Mouse (Mus musculus) stomach, embryonic 15.5 days (tissue): ENCODE data around the gene Nipbl. TPM values are rescaled to one million over a fixed set of nuclear protein-coding genes. Genes with fewer than 3 reads are reported as not detected.

Source experiments
- ATAC-seq: fragments of 200-750 bp; cut with Nextera tagmentation; 2 replicates; pipeline ENCODE4 v1.8.0; 2017; ENCODE audit warnings: low read depth, moderate number of reproducible peaks, moderate TSS enrichment; ENCODE audit not compliant: insufficient read depth, low FRiP score
- H3K27ac ChIP-seq: fragments of 300-500 bp; sonication (generic); 2 replicates; pipeline ENCODE4 v1.5.1; 2015; ENCODE audit warnings: mild to moderate bottlenecking, inconsistent platforms
- H3K27me3 ChIP-seq: fragments of 300-500 bp; sonication (generic); replicated peaks from 2 replicates; pipeline ENCODE4 v1.6.1; 2015; ENCODE audit warnings: inconsistent platforms
- H3K36me3 ChIP-seq: fragments of 300-500 bp; sonication (generic); 2 replicates; pipeline ENCODE4 v1.6.1; 2015; ENCODE audit warnings: inconsistent platforms
- H3K4me1 ChIP-seq: fragments of 300-500 bp; sonication (generic); 2 replicates; pipeline ENCODE4 v1.6.1; 2015; ENCODE audit warnings: inconsistent platforms
- H3K4me2 ChIP-seq: fragments of 300-500 bp; sonication (generic); 2 replicates; pipeline ENCODE4 v1.6.1; 2015; ENCODE audit warnings: mild to moderate bottlenecking, inconsistent platforms
- H3K4me3 ChIP-seq: fragments of 300-500 bp; sonication (generic); replicated peaks from 2 replicates; pipeline ENCODE4 v1.5.1; 2015; ENCODE audit warnings: inconsistent platforms
- H3K9ac ChIP-seq: fragments of 300-500 bp; sonication (generic); 2 replicates; pipeline ENCODE4 v1.6.1; 2015; ENCODE audit warnings: inconsistent platforms
- H3K9me3 ChIP-seq: fragments of 300-500 bp; sonication (generic); 2 replicates; pipeline ENCODE4 v1.6.1; 2016; ENCODE audit warnings: inconsistent platforms
- WGBS: fragments of 180-500 bp; shearing (Covaris S2); methylation state at CpG from one replicate; pipeline ENCODE4 v1.1.7; 2015; 5-methylcytosine and 5-hydroxymethylcytosine counted together
- polyA plus RNA-seq: library from polyadenylated mRNA; unstranded; fragments of >200 nt; fragmentation: Nextera tagmentation; extraction: Ambion mirVana; gene quantifications from 2 replicates; pipeline ENCODE4 v1.2.1, GENCODE M21; 2015

The Nipbl gene
- polyA plus RNA-seq, 1 experiment from 2014 or later = 16.6 TPM

DNA sequence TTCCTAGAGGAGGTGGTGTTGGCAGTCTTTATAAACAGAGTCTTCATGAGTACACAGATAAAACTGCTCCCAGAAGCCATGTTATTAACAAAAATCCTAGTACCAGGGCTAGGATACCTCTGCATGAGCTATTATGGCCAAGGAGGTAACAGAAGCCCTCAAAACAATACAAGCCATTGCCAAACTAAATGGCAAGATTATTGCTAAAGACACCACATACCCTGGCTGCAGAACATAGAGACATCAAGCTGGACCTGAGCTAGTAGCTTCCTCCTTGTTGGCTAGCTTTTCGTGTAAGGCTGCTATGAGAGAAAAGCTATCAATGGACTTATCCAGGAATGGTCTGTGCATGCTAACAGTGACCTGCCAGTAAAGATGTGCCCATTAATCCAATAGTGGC lies 32.4 kb downstream of the Nipbl start:
- Histone ChIP-seq H3K27me3 (no peaks in the 10 kb centered on the region), H3K36me3 (no peaks in the 10 kb centered on the region), H3K4me3 (no peak overlapping the region), H3K9ac (no peak overlapping the region), H3K9me3 (no peaks in the 10 kb centered on the region), H3K4me1 (no peaks in the 10 kb centered on the region), H3K4me2 (no peak overlapping the region), H3K27ac (no peak overlapping the region)
- WGBS = 86% methylated on average over 1 of the region's 1 CpGs
- no peak for ATAC-seq

DNA sequence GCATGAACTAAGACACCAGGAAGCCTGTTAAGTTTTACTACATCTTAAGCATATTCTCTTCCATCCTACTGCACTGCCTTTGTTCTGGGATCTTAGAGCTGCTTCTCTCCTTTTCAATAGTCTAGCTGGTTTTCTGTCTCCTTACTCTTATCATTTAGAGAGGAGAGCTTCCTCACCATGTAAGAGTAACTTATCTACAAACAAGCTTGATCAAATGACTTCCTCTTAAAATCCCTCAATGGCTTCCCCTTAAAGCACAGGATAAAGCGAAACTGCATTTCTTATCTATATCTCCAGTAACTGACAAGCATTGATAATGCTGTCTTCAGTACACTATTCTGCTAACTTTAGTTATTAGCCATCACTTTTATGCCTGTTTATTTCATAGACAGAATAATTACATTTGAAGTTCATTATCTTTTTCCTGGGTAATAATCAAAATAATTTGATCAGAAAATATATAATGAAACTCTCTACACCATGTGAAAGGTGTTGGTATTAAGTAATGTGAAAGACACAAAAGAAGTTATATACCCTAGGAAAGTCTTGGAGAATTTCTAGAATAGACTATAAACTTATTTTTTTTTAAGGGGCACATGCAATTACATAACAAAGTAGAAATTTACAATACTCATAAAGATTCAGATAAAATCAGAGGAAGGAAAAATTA lies 33.0 kb downstream of the Nipbl start:
- 78% methylated on average over 1 of the region's 1 CpGs for WGBS
- H3K4me3 ChIP-seq = no peak overlapping the region
- no peak for ATAC-seq
- H3K4me1 ChIP-seq = no peaks in the 10 kb centered on the region
- H3K9ac ChIP-seq = no peak overlapping the region
- no peak overlapping the region for H3K4me2 ChIP-seq
- H3K27ac ChIP-seq = no peak overlapping the region
- no peaks in the 10 kb centered on the region for H3K27me3 ChIP-seq
- H3K36me3 ChIP-seq = no peaks in the 10 kb centered on the region
- H3K9me3 ChIP-seq = no peaks in the 10 kb centered on the region

DNA sequence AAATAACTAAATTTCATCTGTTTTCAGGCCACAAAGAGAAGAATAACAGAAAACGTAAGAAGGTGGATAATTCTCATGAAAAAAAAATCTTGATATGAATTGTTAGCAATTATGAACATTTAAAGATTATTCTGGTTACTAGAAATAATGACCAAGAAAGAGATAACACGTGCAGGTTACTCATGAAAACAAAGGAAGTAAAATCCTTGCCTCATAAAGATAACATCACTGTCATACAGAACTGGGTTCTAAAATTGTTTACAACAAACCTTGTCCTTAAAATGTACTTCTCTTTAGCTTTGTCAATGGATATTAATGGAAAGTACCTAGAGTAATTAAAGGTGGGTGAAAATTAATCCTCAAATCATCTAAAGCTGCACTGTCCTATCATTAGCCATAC lies 37.2 kb downstream of the Nipbl start:
- no peak for ATAC-seq
- WGBS = 70% methylated on average over 2 of the region's 2 CpGs

DNA sequence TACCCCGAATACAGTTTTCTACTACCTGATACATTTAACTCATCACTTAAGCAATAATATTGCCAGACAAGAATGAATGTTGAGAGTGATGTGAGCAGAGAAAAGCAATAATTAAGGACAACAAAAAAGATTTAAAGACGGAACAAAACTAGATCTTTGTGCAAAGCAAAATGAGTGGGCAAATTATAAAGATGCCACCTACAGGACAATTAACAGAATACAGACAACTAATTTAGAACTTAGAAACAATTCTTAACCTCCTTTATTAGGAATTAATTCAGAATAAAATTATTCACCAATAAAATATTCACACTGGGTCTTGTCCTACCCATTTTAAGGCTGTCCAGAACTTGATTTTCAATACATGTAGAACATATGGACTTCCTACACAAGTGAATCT lies 38.0 kb downstream of the Nipbl start:
- Histone ChIP-seq H3K36me3 (no peaks in the 10 kb centered on the region), H3K4me3 (no peak overlapping the region), H3K27me3 (no peaks in the 10 kb centered on the region), H3K27ac (no peak overlapping the region), H3K4me2 (no peak overlapping the region), H3K9ac (no peak overlapping the region), H3K4me1 (no peaks in the 10 kb centered on the region), H3K9me3 (no peaks in the 10 kb centered on the region)
- no peak for ATAC-seq
- WGBS = 92% methylated on average over 2 of the region's 2 CpGs

More for the DNA sequence above, 37.2 kb downstream of the Nipbl start:
- H3K4me3 ChIP-seq = no peak overlapping the region
- H3K4me1 ChIP-seq = no peaks in the 10 kb centered on the region
- H3K4me2 ChIP-seq = no peak overlapping the region
- H3K9ac ChIP-seq = no peak overlapping the region
- no peak overlapping the region for H3K27ac ChIP-seq
- H3K9me3 ChIP-seq = no peaks in the 10 kb centered on the region
- no peaks in the 10 kb centered on the region for H3K27me3 ChIP-seq
- no peaks in the 10 kb centered on the region for H3K36me3 ChIP-seq

DNA sequence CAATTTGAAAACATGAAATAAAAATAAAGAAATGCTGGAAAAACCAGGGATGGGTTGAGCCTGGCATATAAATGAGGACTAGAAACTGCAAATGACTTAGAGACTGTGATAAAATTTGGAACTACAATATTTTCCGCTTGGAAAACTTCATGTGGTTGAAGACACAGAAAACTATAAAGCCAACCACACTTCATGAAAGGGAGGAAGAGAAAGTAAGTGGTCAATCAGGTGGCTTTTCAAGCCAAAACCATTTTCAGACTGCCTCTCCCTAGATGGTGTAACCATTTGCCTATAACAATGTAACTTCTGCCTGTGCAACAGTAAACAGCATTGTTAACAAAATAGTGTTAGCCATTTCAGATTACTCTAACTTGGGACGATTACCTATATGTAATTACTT lies 41.7 kb downstream of the Nipbl start:
- 84% methylated on average over 2 of the region's 2 CpGs for WGBS
- Histone ChIP-seq H3K27ac (no peak overlapping the region), H3K4me1 (no peaks in the 10 kb centered on the region), H3K9ac (no peak overlapping the region), H3K36me3 (no peaks in the 10 kb centered on the region), H3K27me3 (no peaks in the 10 kb centered on the region), H3K4me3 (no peak overlapping the region), H3K9me3 (no peaks in the 10 kb centered on the region), H3K4me2 (no peak overlapping the region)
- no peak for ATAC-seq

DNA sequence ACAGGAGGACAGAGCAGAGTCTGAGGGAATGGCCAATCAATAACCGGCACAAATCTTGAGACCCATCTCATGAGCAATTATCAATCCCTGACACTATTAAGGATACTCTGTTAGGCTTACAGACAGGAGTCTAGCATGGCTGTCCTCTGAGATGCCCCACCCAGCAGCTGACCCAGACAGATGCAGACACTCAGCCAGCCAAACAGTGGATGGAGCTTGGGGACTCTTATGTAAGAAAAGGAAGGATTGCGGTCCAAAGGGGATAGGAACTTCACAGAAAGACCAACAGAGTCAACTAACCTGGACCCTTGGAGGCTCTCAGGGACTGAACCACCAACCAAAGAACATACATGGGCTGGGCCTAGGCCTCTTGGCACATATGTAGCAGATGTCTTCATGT lies 42.7 kb downstream of the Nipbl start:
- ATAC-seq = no peak
- no peak overlapping the region for H3K4me2 ChIP-seq
- no peaks in the 10 kb centered on the region for H3K9me3 ChIP-seq
- H3K4me3 ChIP-seq = no peak overlapping the region
- H3K36me3 ChIP-seq = no peaks in the 10 kb centered on the region
- 91% methylated on average over 2 of the region's 2 CpGs for WGBS
- H3K27ac ChIP-seq = no peak overlapping the region
- H3K4me1 ChIP-seq = no peaks in the 10 kb centered on the region
- H3K9ac ChIP-seq = no peak overlapping the region
- H3K27me3 ChIP-seq = no peaks in the 10 kb centered on the region

DNA sequence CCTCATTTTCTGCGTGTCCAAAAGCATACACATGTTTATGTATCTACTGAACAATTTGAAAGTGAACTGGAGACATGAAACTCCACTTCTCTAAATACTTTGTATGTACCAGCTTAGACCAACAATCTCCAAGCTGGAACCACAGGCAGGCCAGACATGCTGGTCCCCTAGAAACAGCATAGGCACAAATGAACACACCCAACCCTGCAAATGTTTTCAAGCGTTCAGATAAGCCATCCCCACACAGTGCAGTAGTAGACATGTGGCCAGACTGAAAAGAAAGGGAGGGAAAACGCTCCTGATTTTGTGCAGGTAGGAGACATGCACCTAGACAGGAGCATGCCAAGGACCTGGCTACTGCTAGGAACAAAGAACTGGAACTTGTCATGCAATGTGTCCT lies 52.5 kb downstream of the Nipbl start:
- Histone ChIP-seq H3K4me2 (no peak overlapping the region), H3K9me3 (no peaks in the 10 kb centered on the region), H3K4me3 (no peak overlapping the region), H3K27me3 (no peaks in the 10 kb centered on the region), H3K9ac (no peak overlapping the region), H3K4me1 (no peaks in the 10 kb centered on the region), H3K36me3 (no peaks in the 10 kb centered on the region), H3K27ac (no peak overlapping the region)
- 71% methylated on average over 3 of the region's 3 CpGs for WGBS
- ATAC-seq = no peak

DNA sequence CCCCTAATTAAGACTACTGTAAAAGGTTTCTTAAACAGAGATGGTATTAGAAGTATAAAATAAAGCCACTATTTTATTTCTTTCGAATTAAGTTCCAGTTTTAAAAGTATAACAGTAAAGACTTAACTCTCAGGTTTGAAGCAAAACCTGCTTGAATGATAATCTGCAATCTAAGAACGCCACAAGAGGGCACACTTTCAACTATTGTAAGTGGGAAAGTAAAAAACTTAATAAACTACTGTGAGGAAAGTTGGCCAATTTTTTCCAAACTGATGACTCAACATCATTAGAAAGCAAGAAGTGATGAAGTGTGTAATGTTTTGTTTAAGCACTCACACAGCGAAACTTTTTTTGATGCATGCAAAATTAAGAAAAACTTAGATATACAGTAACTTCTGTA lies 62.0 kb downstream of the Nipbl start:
- H3K4me1 ChIP-seq = no peaks in the 10 kb centered on the region
- H3K4me2 ChIP-seq = no peak overlapping the region
- H3K9ac ChIP-seq = no peak overlapping the region
- H3K9me3 ChIP-seq = no peaks in the 10 kb centered on the region
- H3K4me3 ChIP-seq = no peak overlapping the region
- H3K36me3 ChIP-seq = no peaks in the 10 kb centered on the region
- no peaks in the 10 kb centered on the region for H3K27me3 ChIP-seq
- 59% methylated on average over 3 of the region's 3 CpGs for WGBS
- no peak overlapping the region for H3K27ac ChIP-seq
- ATAC-seq = no peak

DNA sequence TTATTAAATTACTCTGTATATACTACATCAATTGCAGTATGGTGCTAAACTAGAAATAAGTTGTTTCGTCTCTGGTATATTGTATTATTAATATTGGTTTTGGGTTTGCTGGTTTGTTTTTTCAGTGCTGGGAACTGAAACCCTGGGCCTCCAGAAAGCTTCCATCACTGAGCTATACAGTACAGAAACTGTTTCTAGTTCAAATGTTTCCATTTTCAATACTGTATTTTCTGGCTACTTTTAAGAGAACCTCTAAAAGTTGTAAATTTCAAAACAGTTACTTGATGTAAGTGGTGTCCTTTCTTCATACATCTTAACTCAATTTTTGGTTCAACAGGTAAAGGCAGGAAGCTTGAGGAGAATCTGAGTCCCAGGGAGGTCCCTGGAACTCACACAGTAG lies 68.6 kb downstream of the Nipbl start:
- Histone ChIP-seq H3K4me2 (no peak overlapping the region), H3K9me3 (no peaks in the 10 kb centered on the region), H3K9ac (no peak overlapping the region), H3K27me3 (no peaks in the 10 kb centered on the region), H3K36me3 (no peaks in the 10 kb centered on the region), H3K27ac (no peak overlapping the region), H3K4me1 (no peaks in the 10 kb centered on the region), H3K4me3 (no peak overlapping the region)
- WGBS = 94% methylated on average over 1 of the region's 1 CpGs
- ATAC-seq = no peak

DNA sequence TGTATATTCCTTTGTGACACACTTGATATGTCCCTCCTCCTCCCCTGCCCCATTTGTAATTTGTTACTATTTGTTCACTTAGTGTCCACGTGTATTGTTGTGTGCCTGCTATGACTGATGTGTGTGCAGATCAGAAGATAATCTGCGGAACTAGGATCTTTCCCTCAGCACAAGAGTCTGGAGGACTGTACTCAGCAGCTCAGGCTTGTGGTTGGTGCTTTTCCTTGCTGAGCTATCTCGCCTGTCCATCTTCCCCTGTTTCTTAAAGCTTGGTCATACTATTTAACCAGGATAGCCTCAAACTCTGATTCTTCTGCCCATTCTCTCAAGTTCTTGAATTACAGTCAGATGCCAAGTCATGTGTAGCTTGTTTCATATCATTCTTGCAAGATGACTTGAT lies 69.5 kb downstream of the Nipbl start:
- H3K9ac ChIP-seq = no peak overlapping the region
- H3K27ac ChIP-seq = no peak overlapping the region
- no peak overlapping the region for H3K4me3 ChIP-seq
- no peaks in the 10 kb centered on the region for H3K9me3 ChIP-seq
- H3K4me2 ChIP-seq = no peak overlapping the region
- 48% methylated on average over 3 of the region's 3 CpGs for WGBS
- no peaks in the 10 kb centered on the region for H3K27me3 ChIP-seq
- H3K4me1 ChIP-seq = no peaks in the 10 kb centered on the region
- no peak for ATAC-seq
- 0 out of 2 replicates have a peak, but pooled peaks cover 3% of the 10 kb centered on the region for H3K36me3 ChIP-seq

DNA sequence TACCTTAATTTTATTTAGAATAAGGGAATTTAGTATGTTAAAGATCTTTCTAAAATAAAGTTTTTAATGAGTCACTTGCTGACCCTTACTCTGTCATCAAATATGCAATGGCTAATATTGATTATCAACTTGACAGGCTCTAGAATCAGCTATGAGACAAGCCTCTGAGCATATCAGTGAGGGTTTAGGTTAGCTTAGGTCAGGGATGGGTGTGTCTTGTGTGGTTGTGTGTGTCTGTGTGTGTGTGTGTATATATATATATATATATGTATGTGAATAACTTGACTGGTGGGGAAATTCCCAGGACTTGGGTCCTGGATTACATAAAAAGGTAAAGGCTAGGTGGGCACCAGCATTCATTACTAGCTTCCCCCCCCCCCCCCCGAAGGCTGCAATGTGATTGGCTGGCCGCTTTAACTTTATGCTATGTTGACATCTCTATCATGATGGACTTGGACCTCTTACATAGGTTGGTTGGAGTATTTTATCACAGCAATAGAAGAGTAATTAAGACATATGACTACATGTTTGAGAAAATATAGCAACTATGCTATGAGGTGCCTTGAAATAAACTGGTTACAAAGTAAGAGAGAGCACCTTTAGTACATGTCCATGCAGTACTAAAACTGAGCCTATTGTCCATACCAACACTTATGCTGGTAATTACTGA lies 97.0 kb downstream of the Nipbl start:
- Histone ChIP-seq H3K9me3 (no peaks in the 10 kb centered on the region), H3K4me2 (no peak overlapping the region), H3K36me3 (peaks cover 5% of the 10 kb centered on the region; the same call in 1 of the 2 replicates), H3K27ac (no peak overlapping the region), H3K4me3 (no peak overlapping the region), H3K4me1 (no peaks in the 10 kb centered on the region), H3K27me3 (no peaks in the 10 kb centered on the region), H3K9ac (no peak overlapping the region)
- no peak for ATAC-seq
- 94% methylated on average over 2 of the region's 2 CpGs for WGBS

DNA sequence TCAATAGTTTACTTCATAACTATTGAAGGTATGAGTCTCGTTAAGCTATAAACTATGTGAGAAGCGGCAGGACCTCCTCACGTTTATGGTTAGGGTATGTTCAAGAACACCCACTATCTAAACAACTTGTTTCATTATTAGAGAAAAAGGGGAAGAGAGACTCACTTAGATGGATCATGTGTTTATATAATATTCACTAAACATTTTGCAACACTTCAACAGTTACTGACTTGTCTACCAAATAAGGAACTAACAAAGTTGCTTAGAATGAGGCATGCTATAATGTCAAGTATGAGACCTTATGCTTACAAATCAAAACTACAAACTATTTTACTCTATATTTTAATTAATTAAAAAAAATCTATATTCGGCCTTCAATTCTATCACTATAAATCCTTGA lies 103.7 kb downstream of the Nipbl start:
- no peak overlapping the region for H3K27ac ChIP-seq
- H3K36me3 ChIP-seq = peaks cover 10% of the 10 kb centered on the region; the same call in 1 of the 2 replicates
- no peaks in the 10 kb centered on the region for H3K9me3 ChIP-seq
- H3K4me1 ChIP-seq = no peaks in the 10 kb centered on the region
- ATAC-seq = no peak
- 64% methylated on average over 4 of the region's 4 CpGs for WGBS
- no peak overlapping the region for H3K4me3 ChIP-seq
- no peak overlapping the region for H3K4me2 ChIP-seq
- H3K9ac ChIP-seq = no peak overlapping the region
- H3K27me3 ChIP-seq = no peaks in the 10 kb centered on the region
